Mouse (Mus musculus) ovary, postnatal 14 days (tissue): ENCODE measurements at regions not wholly inside any gene's neighbourhood (a gene's known extent, or its start where the extent isn't known, plus 50 kb on each side); places are given as distances from the start of the nearest gene placed in this dataset.

ENCODE experiments used
- DNase-seq: peaks from one replicate; pipeline ENCODE4 v3.0.0; 2022; ENCODE audit warnings: low spot score

- DNase-seq, result no peak
Measured at GRCm38 (mm10) chr2:166271373-166272189, 116.1 kb upstream of the Sulf2 start.

- DNase-seq, result no peak
Measured at GRCm38 (mm10) chr2:166270007-166270406, 114.5 kb upstream of the Sulf2 start.

GRCm38 (mm10) chr2:166266915-166267314 lies 111.5 kb upstream of the Sulf2 start:
- DNase-seq, result no peak

- DNase-seq, result no peak
Measured at GRCm38 (mm10) chr2:166266507-166266906, 111.0 kb upstream of the Sulf2 start.

GRCm38 (mm10) chr2:166264756-166265155 lies 109.3 kb upstream of the Sulf2 start:
- no peak for DNase-seq

- DNase-seq, result no peak
Measured at GRCm38 (mm10) chr2:166261799-166262198, 106.3 kb upstream of the Sulf2 start.

GRCm38 (mm10) chr2:166261065-166261464 lies 105.6 kb upstream of the Sulf2 start:
- DNase-seq, result no peak

- no peak for DNase-seq
Measured at GRCm38 (mm10) chr2:166258771-166259180, 103.3 kb upstream of the Sulf2 start.

GRCm38 (mm10) chr2:166257666-166258065 lies 102.2 kb upstream of the Sulf2 start:
- DNase-seq, result no peak

GRCm38 (mm10) chr2:166256193-166256592 lies 100.7 kb upstream of the Sulf2 start:
- no peak for DNase-seq

GRCm38 (mm10) chr2:166254581-166254980 lies 99.1 kb upstream of the Sulf2 start:
- no peak for DNase-seq

- DNase-seq, result no peak
Measured at GRCm38 (mm10) chr2:166252107-166252506, 96.6 kb upstream of the Sulf2 start.

GRCm38 (mm10) chr2:166251421-166251820 lies 96.0 kb upstream of the Sulf2 start:
- DNase-seq, result no peak

- no peak for DNase-seq
Measured at GRCm38 (mm10) chr2:166250571-166250970, 95.1 kb upstream of the Sulf2 start.

- DNase-seq, result no peak
Measured at GRCm38 (mm10) chr2:166249338-166249950, 94.0 kb upstream of the Sulf2 start.

GRCm38 (mm10) chr2:166246401-166247189 lies 91.1 kb upstream of the Sulf2 start:
- DNase-seq, result no peak

GRCm38 (mm10) chr2:166245219-166245618 lies 89.8 kb upstream of the Sulf2 start:
- no peak for DNase-seq

- DNase-seq, result no peak
Measured at GRCm38 (mm10) chr2:166242786-166243521, 87.5 kb upstream of the Sulf2 start.

GRCm38 (mm10) chr2:166241310-166241709 lies 85.8 kb upstream of the Sulf2 start:
- DNase-seq, result no peak

GRCm38 (mm10) chr2:166240056-166240455 lies 84.6 kb upstream of the Sulf2 start:
- no peak for DNase-seq

GRCm38 (mm10) chr2:166237554-166238269 lies 82.2 kb upstream of the Sulf2 start:
- no peak for DNase-seq
